Mouse (Mus musculus) thymus, adult 2 months (tissue): ENCODE data around the gene Sema4a. TPM values are rescaled to one million over a fixed set of nuclear protein-coding genes. Genes with fewer than 3 reads are reported as not detected.

ENCODE experiments used
- DNase-seq: peaks from one replicate; pipeline ENCODE4 v3.0.0; 2021
- H3K27ac ChIP-seq: fragments of 200-500 bp; 2 replicates; pipeline ENCODE4 v1.5.1; 2012; ENCODE audit warnings: low read length, control low read depth; ENCODE audit not compliant: control insufficient read depth, insufficient read depth
- H3K27me3 ChIP-seq: fragments of 200-500 bp; 2 replicates; pipeline ENCODE4 v1.6.1; 2012; ENCODE audit warnings: mild to moderate bottlenecking, low read length, moderate library complexity, mixed read lengths; ENCODE audit not compliant: control insufficient read depth, insufficient read depth
- H3K36me3 ChIP-seq: fragments of 200-500 bp; 2 replicates; pipeline ENCODE4 v1.6.1; 2012; ENCODE audit warnings: mild to moderate bottlenecking, low read length, moderate library complexity; ENCODE audit not compliant: control insufficient read depth, insufficient read depth
- H3K4me1 ChIP-seq: fragments of 200-500 bp; replicated peaks from 2 replicates; pipeline ENCODE4 v1.6.1; 2012; ENCODE audit warnings: low read length; ENCODE audit not compliant: control insufficient read depth, insufficient read depth
- H3K4me3 ChIP-seq: fragments of 200-500 bp; 2 replicates; pipeline ENCODE4 v1.5.1; 2012; ENCODE audit warnings: mild to moderate bottlenecking, low read length, control low read depth, moderate library complexity; ENCODE audit not compliant: control insufficient read depth, insufficient read depth
- CTCF ChIP-seq: fragments of 200-500 bp; IDR thresholded peaks from 2 replicates; pipeline ENCODE4 v1.5.1; 2012; ENCODE audit warnings: mild to moderate bottlenecking, control low read depth, low read length, moderate library complexity, borderline replicate concordance; ENCODE audit not compliant: control insufficient read depth, poor library complexity, insufficient read depth; ENCODE audit errors: extremely low read depth
- POLR2A ChIP-seq: fragments of 200-500 bp; IDR thresholded peaks from 2 replicates; pipeline ENCODE4 v1.6.1; 2012; ENCODE audit warnings: mild to moderate bottlenecking, low read length, control low read depth, moderate library complexity; ENCODE audit not compliant: control insufficient read depth, poor library complexity, insufficient read depth; ENCODE audit errors: extremely low read depth
- WGBS: fragments of 180-500 bp; shearing (Covaris S2); methylation state at CpG from one replicate; pipeline ENCODE4 v1.1.7; 2018; 5-methylcytosine and 5-hydroxymethylcytosine counted together
- polyA plus RNA-seq: library from polyadenylated mRNA; depleted of rRNA; stranded (reverse); fragments of >200 nt; gene quantifications from 2 replicates; pipeline ENCODE4 v1.2.3, GENCODE M21; 2012

The Sema4a gene
- polyA plus RNA-seq, 1 experiment = 109 TPM

DNA sequence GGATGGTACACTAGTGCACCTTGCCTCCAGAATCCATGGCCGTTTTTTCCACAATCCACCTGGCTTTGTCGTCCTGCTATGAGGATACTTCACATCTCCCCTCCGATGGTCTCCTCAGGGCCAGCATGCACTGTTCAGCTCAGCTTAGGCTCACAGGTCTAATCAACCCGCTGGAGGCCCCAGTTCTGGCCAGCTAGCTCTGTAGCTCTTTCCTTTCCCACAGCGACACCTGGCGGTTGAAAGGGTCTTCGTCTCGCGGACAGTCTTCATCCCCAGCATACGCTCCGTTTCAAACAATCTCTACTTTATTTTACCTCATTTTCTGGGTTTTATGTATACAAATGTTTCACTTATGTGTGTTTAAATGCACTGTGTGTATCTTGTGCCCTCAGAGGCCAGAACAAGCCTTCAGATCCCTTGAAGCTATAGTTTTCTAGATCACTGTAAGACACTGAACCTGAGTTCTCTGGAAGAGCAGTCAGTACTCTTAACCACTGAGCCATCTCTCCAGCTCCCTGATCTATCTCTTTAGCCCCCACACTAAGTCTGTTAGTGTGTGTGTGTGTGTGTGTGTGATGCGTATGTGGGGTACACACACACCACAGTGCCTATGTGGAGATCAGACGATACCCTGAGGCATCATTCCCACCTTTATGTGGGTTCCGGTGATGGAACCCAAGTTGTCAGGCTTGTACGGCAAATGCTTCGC lies 6.3 kb upstream of the Sema4a start:
- no peak overlapping the region for H3K4me3 ChIP-seq
- H3K4me1 ChIP-seq = peaks cover 4% of the 10 kb centered on the region; the same call in 1 of the 2 replicates
- no peaks in the 10 kb centered on the region for H3K36me3 ChIP-seq
- 35% methylated on average over 16 of the region's 16 CpGs for WGBS
- DNase-seq = peak; percentile 88
- no peaks in the 10 kb centered on the region for H3K27me3 ChIP-seq
- TF ChIP-seq POLR2A = no peak
- TF ChIP-seq CTCF = peak; percentile 79
- H3K27ac ChIP-seq = no peak overlapping the region

- 91% methylated on average over 2 of the region's 2 CpGs for WGBS
- H3K4me3 ChIP-seq = no peak overlapping the region
- TF ChIP-seq POLR2A (no peak), CTCF (no peak)
- H3K27me3 ChIP-seq = no peaks in the 10 kb centered on the region
- H3K4me1 ChIP-seq = no peaks in the 10 kb centered on the region
- H3K27ac ChIP-seq = no peak overlapping the region
- DNase-seq = no peak
- no peaks in the 10 kb centered on the region for H3K36me3 ChIP-seq
Observed at GRCm38 (mm10) chr3:88465127-88465526, 4.1 kb upstream of the Sema4a start.

DNA sequence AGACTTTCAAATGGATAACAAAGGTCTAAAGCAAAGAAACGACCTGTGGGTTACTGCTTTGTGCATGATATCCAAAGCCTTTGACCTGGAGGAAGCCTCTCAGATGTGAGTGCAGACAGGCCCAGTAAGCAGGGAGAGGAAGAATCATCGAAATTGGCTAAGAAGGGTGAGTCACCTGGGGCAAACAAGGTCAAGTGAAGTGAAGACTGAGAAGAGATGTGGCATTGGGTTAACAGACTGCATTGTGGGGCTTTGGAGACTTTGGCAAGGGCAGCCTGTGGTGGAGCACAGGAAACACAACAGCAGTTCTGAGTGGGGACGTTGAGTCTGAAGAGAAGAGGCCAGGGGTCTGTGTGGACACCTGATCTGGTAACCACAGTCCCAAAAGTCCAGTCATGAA lies 3.4 kb upstream of the Sema4a start:
- WGBS = 32% methylated on average over 3 of the region's 3 CpGs
- Histone ChIP-seq H3K36me3 (no peaks in the 10 kb centered on the region), H3K4me3 (no peak overlapping the region), H3K4me1 (no peaks in the 10 kb centered on the region), H3K27ac (no peak overlapping the region), H3K27me3 (no peaks in the 10 kb centered on the region)
- no peak for TF ChIP-seq CTCF
- no peak for TF ChIP-seq POLR2A
- DNase-seq = no peak

DNA sequence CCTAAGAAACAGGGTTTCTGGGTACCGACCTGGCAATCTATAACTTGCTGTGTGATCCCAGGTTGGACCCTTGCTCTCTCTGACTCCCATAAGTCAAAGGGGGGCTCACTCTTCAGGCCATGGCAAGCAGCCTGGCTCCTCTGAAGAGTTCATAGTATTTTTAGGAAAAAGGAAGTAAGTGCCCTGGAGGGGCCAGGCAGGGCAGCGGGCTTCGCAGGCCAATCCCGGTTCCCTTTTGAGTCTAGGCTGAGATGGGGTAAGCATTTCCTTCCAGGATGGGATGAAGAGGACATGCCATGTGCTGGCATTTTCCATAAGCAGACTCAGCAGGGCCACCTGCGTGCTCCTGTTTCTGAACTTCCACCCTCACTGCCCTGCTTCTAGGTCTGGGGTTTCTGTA lies 953 bp downstream of the Sema4a start:
- Histone ChIP-seq H3K27ac (no peak overlapping the region), H3K4me1 (peaks cover 21% of the 10 kb centered on the region), H3K36me3 (no peaks in the 10 kb centered on the region), H3K4me3 (no peak overlapping the region), H3K27me3 (no peaks in the 10 kb centered on the region)
- no peak for DNase-seq
- WGBS = 70% methylated on average over 5 of the region's 5 CpGs
- TF ChIP-seq POLR2A (no peak), CTCF (no peak)

DNA sequence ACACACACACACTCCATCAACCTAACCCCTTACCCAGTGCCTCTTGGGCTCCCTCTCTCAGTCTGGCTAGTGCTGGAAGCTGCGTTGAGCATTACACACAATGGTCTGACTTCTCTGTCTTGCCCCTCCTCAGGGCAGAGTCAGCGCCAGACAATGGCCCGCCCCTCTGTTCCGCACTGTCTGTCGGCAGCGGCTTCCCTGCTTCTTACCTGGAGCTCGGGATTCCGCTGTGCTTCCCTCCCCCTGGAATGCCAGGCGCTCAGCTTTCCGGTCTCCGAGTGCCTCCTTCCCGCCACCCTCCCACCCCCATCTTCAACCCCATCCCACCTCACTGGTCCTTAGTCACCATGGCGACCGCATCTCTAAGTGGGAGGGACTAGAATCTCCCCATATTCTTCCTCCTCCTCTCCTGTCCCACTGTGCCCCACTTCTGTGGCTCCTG lies 2.2 kb downstream of the Sema4a start:
- 33% methylated on average over 14 of the region's 14 CpGs for WGBS
- Histone ChIP-seq H3K4me3 (no peak overlapping the region), H3K27ac (no peak overlapping the region), H3K36me3 (no peaks in the 10 kb centered on the region), H3K4me1 (peaks cover 32% of the 10 kb centered on the region), H3K27me3 (no peaks in the 10 kb centered on the region)
- TF ChIP-seq CTCF (no peak), POLR2A (no peak)
- DNase-seq = no peak

GRCm38 (mm10) chr3:88456746-88457532 lies 4.0 kb downstream of the Sema4a start:
- no peak for TF ChIP-seq CTCF
- no peak for TF ChIP-seq POLR2A
- no peak overlapping the region for H3K4me3 ChIP-seq
- H3K27ac ChIP-seq = no peak overlapping the region
- H3K36me3 ChIP-seq = no peaks in the 10 kb centered on the region
- no peak for DNase-seq
- WGBS = 86% methylated on average over 7 of the region's 7 CpGs
- peaks cover 50% of the 10 kb centered on the region for H3K4me1 ChIP-seq
- H3K27me3 ChIP-seq = no peaks in the 10 kb centered on the region
